Mouse (Mus musculus) lung, postnatal 0 days (tissue): ENCODE measurements around the gene Rin1. TPM values are rescaled to one million over a fixed set of nuclear protein-coding genes. Genes with fewer than 3 reads are reported as not detected.
"Not testable (repeated sequence)": the region's sequence is repeated elsewhere in the genome, so short reads cannot be mapped to it uniquely, and the experiment has no call there.

Source experiments
- ATAC-seq: fragments of 200-750 bp; cut with Nextera tagmentation; 2 replicates; pipeline ENCODE4 v1.8.0; 2017; ENCODE audit warnings: moderate library complexity
- DNase-seq: peaks from one replicate; pipeline ENCODE4 v3.0.0-alpha.2; 2016; ENCODE audit warnings: low spot score
- H3K27ac ChIP-seq: fragments of 300-500 bp; sonication (generic); 2 replicates; pipeline ENCODE4 v1.5.1; 2014; ENCODE audit warnings: antibody characterized with exemption, mild to moderate bottlenecking, low read length, mixed read lengths
- H3K27me3 ChIP-seq: fragments of 300-500 bp; sonication (generic); replicated peaks from 2 replicates; pipeline ENCODE4 v1.6.1; 2014; ENCODE audit warnings: low read length, mixed read lengths; ENCODE audit not compliant: insufficient read depth
- H3K36me3 ChIP-seq: fragments of 300-500 bp; sonication (generic); 2 replicates; pipeline ENCODE4 v1.6.1; 2014; ENCODE audit warnings: low read length, mixed read lengths; ENCODE audit not compliant: insufficient read depth
- H3K4me1 ChIP-seq: fragments of 300-500 bp; sonication (generic); 2 replicates; pipeline ENCODE4 v1.6.1; 2014; ENCODE audit warnings: antibody characterized with exemption, low read depth, low read length, mixed read lengths; ENCODE audit not compliant: insufficient read depth
- H3K4me2 ChIP-seq: fragments of 300-500 bp; sonication (generic); replicated peaks from 2 replicates; pipeline ENCODE4 v1.6.1; 2014; ENCODE audit warnings: low read depth, mild to moderate bottlenecking, low read length, moderate library complexity, mixed read lengths
- H3K4me3 ChIP-seq: fragments of 300-500 bp; sonication (generic); 2 replicates; pipeline ENCODE4 v1.5.1; 2014; ENCODE audit warnings: low read depth, low read length
- H3K9ac ChIP-seq: fragments of 300-500 bp; sonication (generic); replicated peaks from 2 replicates; pipeline ENCODE4 v1.6.1; 2014; ENCODE audit warnings: low read depth, mild to moderate bottlenecking
- H3K9me3 ChIP-seq: fragments of 300-500 bp; sonication (generic); 2 replicates; pipeline ENCODE4 v1.6.1; 2016; ENCODE audit warnings: low read length, mixed read lengths
- CTCF ChIP-seq: IDR thresholded peaks from 2 replicates; pipeline ENCODE4 v1.5.1; 2016; ENCODE audit warnings: antibody characterized with exemption, mild to moderate bottlenecking
- EP300 ChIP-seq: IDR thresholded peaks from 2 replicates; pipeline ENCODE4 v1.6.1; 2016; ENCODE audit warnings: antibody characterized with exemption, mild to moderate bottlenecking, control low read depth
- WGBS: fragments of 180-500 bp; shearing (Covaris S2); extraction: QIAGEN DNeasy Blood & Tissue Kit; methylation state at CpG from one replicate; pipeline ENCODE4 v1.1.7; 2014; 5-methylcytosine and 5-hydroxymethylcytosine counted together
- polyA plus RNA-seq: library from polyadenylated mRNA; unstranded; fragments of >200 nt; fragmentation: Nextera tagmentation; extraction: Ambion mirVana; gene quantifications from 2 replicates; pipeline ENCODE4 v1.2.1, GENCODE M21; 2015

Rin1 gene
- polyA plus RNA-seq, 1 experiment from 2014 or later, result 1.7 TPM

GRCm38 (mm10) chr19:5082005-5082404, 31.7 kb downstream of the Rin1 start:
- H3K27me3 ChIP-seq, result peaks cover 48% of the 10 kb centered on the region
- no peak overlapping the region for H3K27ac ChIP-seq
- H3K4me3 ChIP-seq, result no peak overlapping the region
- no peak overlapping the region for H3K4me2 ChIP-seq
- no peaks in the 10 kb centered on the region for H3K9me3 ChIP-seq
- DNase-seq (no peak), ATAC-seq (no peak)
- TF ChIP-seq EP300 (no peak), CTCF (no peak)
- 59% methylated on average over 15 of the region's 18 CpGs for WGBS
- no peaks in the 10 kb centered on the region for H3K36me3 ChIP-seq
- H3K9ac ChIP-seq, result no peak overlapping the region
- no peaks in the 10 kb centered on the region for H3K4me1 ChIP-seq

- no peak overlapping the region for H3K4me2 ChIP-seq
- no peak overlapping the region for H3K4me3 ChIP-seq
- H3K36me3 ChIP-seq, result no peaks in the 10 kb centered on the region
- H3K9me3 ChIP-seq, result no peaks in the 10 kb centered on the region
- ATAC-seq (no peak), DNase-seq (no peak)
- H3K9ac ChIP-seq, result no peak overlapping the region
- H3K27ac ChIP-seq, result no peak overlapping the region
- H3K4me1 ChIP-seq, result no peaks in the 10 kb centered on the region
- TF ChIP-seq CTCF (no peak), EP300 (no peak)
- WGBS, result 60% methylated on average over 24 of the region's 24 CpGs
- H3K27me3 ChIP-seq, result peaks cover 48% of the 10 kb centered on the region
Observed at GRCm38 (mm10) chr19:5082596-5082995, 32.3 kb downstream of the Rin1 start.

GRCm38 (mm10) chr19:5083961-5084833, 33.9 kb downstream of the Rin1 start:
- Histone ChIP-seq H3K4me2 (no peak overlapping the region), H3K27me3 (peaks cover 48% of the 10 kb centered on the region), H3K9me3 (no peaks in the 10 kb centered on the region), H3K27ac (no peak overlapping the region), H3K9ac (no peak overlapping the region), H3K4me1 (no peaks in the 10 kb centered on the region; the same call in 1 of the 2 replicates), H3K4me3 (peak overlapping the region; percentile 48; the same call in 1 of the 2 replicates), H3K36me3 (no peaks in the 10 kb centered on the region)
- DNase-seq, result no peak
- ATAC-seq, result no peak
- TF ChIP-seq CTCF (no peak), EP300 (no peak)
- 53% methylated on average over 3 of the region's 3 CpGs for WGBS

- Histone ChIP-seq H3K27me3 (peaks cover 48% of the 10 kb centered on the region), H3K27ac (no peak overlapping the region), H3K4me1 (no peaks in the 10 kb centered on the region; the same call in 1 of the 2 replicates), H3K9ac (no peak overlapping the region), H3K9me3 (no peaks in the 10 kb centered on the region), H3K4me3 (peak overlapping the region; percentile 48), H3K4me2 (peak overlapping the region; percentile 79), H3K36me3 (peaks cover 2% of the 10 kb centered on the region; the same call in 1 of the 2 replicates)
- TF ChIP-seq EP300 (no peak), CTCF (no peak)
- ATAC-seq (no peak), DNase-seq (no peak)
- 4% methylated on average over 12 of the region's 15 CpGs for WGBS
Observed at GRCm38 (mm10) chr19:5084834-5085144, 34.5 kb downstream of the Rin1 start.

GRCm38 (mm10) chr19:5085145-5085863, 35.0 kb downstream of the Rin1 start, which contains the start of gene Tmem151a:
Tmem151a (minus strand) TSS chr19:5085531.
- WGBS, result 1% methylated on average over 60 of the region's 69 CpGs
- ATAC-seq (no peak), DNase-seq (peak; percentile 54)
- Histone ChIP-seq H3K27me3 (peaks cover 48% of the 10 kb centered on the region), H3K9ac (no peak within 1 kb of the TSS), H3K4me1 (no peaks in the 10 kb centered on the region; the same call in 1 of the 2 replicates), H3K4me2 (peak within 1 kb of the TSS; percentile 79), H3K27ac (no peak within 1 kb of the TSS), H3K36me3 (peaks cover 4% of the 10 kb centered on the region; the same call in 1 of the 2 replicates), H3K9me3 (no peaks in the 10 kb centered on the region), H3K4me3 (peak within 1 kb of the TSS; percentile 48)
- no peak for TF ChIP-seq EP300
- TF ChIP-seq CTCF, result no peak

- not testable (repeated sequence) for DNase-seq, H3K9me3 ChIP-seq, H3K4me2 ChIP-seq, H3K4me1 ChIP-seq, H3K27ac ChIP-seq, H3K4me3 ChIP-seq, H3K36me3 ChIP-seq, ATAC-seq, H3K9ac ChIP-seq
- TF ChIP-seq CTCF, result peak; percentile 25; the same call in 1 of the 2 replicates
- 53% methylated on average over 4 of the region's 4 CpGs for WGBS
- H3K27me3 ChIP-seq, result peaks cover 37% of the 10 kb centered on the region
Observed at GRCm38 (mm10) chr19:5086533-5086932, 36.3 kb downstream of the Rin1 start.
